Mouse (Mus musculus) E14TG2a.4 (cell line): ENCODE measurements around the gene Npc1l1.

Source experiments
- H3K27me3 ChIP-seq: 2 replicates; pipeline ENCODE4 v1.6.1; 2014; ENCODE audit warnings: low read length, control low read depth; ENCODE audit not compliant: insufficient read depth
- H3K36me3 ChIP-seq: 2 replicates; pipeline ENCODE4 v1.6.1; 2014; ENCODE audit warnings: low read length, control low read depth; ENCODE audit not compliant: insufficient read depth
- H3K4me1 ChIP-seq: replicated peaks from 2 replicates; pipeline ENCODE4 v1.6.1; 2014; ENCODE audit warnings: low read depth, low read length, control low read depth
- H3K4me3 ChIP-seq: replicated peaks from 2 replicates; pipeline ENCODE4 v1.5.1; 2014; ENCODE audit warnings: mild to moderate bottlenecking, low read length
- H3K9me3 ChIP-seq: 2 replicates; pipeline ENCODE4 v1.6.1; 2014; ENCODE audit warnings: low read length, control low read depth
- CTCF ChIP-seq: conservative IDR thresholded peaks from 2 replicates; pipeline ENCODE4 v1.5.1; 2014; ENCODE audit warnings: low read length
- NANOG ChIP-seq: IDR thresholded peaks from 2 replicates; pipeline ENCODE4 v1.6.1; 2014; ENCODE audit warnings: borderline replicate concordance, low read length, mixed read lengths
- POU5F1 ChIP-seq: IDR thresholded peaks from 2 replicates; pipeline ENCODE4 v1.6.1; 2014; ENCODE audit warnings: low read length, borderline replicate concordance

Gene Npc1l1

DNA sequence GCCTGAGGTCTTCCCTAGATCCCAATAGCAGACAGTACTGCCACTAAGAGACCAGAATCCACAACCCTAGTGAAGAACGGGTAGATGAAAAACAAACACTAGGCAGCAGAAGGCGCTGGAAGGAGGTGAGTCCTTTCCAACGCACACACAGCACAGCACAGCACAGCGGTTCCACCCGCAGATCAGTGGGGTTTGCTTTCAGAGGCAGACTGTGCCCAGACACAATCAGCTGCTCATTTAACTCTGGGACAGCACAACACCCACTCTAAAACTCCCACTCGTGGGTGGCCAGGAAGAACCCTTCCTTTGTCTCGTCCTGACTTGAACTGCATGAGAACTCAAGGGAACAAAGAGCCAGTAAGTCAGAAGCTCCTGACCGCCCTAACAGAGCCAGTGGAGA lies 50.7 kb downstream of the Npc1l1 start:
- H3K4me3 ChIP-seq = peak overlapping the region; percentile 68
- H3K36me3 ChIP-seq = peaks cover 15% of the 10 kb centered on the region
- H3K9me3 ChIP-seq = no peaks in the 10 kb centered on the region
- no peaks in the 10 kb centered on the region for H3K27me3 ChIP-seq
- peaks cover 92% of the 10 kb centered on the region for H3K4me1 ChIP-seq
- TF ChIP-seq CTCF = no peak
- TF ChIP-seq POU5F1 = no peak

DNA sequence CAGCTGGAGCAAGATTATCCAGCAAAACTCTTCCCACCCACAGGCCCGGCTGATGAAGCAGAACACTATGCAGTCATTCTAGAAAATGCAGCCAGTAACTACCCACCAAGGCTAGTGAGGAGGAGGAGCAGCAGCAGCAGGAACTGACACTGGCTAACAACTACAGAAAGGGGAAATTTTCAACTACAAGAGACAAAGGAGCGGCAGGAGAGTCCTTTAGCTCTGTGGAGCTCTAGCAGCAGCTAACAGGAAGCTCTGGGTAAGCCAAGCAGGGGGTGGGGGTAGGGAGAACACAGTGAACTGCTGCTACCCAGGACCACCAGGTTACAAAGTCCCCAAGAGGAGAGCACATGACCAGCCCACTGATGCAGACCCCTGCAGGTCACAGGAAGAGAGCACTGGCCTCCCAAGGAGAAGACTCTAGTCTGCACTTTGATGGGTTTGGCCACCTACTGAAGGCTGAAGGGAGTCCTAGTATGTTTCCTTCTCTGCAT lies 51.2 kb downstream of the Npc1l1 start:
- no peak for TF ChIP-seq CTCF
- no peaks in the 10 kb centered on the region for H3K27me3 ChIP-seq
- H3K9me3 ChIP-seq = no peaks in the 10 kb centered on the region

GRCm38 (mm10) chr11:6177781-6178420 lies 52.0 kb downstream of the Npc1l1 start:
- Histone ChIP-seq H3K9me3 (no peaks in the 10 kb centered on the region), H3K4me1 (peaks cover 79% of the 10 kb centered on the region), H3K27me3 (no peaks in the 10 kb centered on the region), H3K36me3 (peaks cover 8% of the 10 kb centered on the region), H3K4me3 (peak overlapping the region; percentile 68)
- no peak for TF ChIP-seq POU5F1
- no peak for TF ChIP-seq NANOG
- TF ChIP-seq CTCF = no peak

More for the DNA sequence above, 51.2 kb downstream of the Npc1l1 start:
- peaks cover 87% of the 10 kb centered on the region for H3K4me1 ChIP-seq
- H3K4me3 ChIP-seq = peak overlapping the region; percentile 68
- H3K36me3 ChIP-seq = peaks cover 12% of the 10 kb centered on the region

DNA sequence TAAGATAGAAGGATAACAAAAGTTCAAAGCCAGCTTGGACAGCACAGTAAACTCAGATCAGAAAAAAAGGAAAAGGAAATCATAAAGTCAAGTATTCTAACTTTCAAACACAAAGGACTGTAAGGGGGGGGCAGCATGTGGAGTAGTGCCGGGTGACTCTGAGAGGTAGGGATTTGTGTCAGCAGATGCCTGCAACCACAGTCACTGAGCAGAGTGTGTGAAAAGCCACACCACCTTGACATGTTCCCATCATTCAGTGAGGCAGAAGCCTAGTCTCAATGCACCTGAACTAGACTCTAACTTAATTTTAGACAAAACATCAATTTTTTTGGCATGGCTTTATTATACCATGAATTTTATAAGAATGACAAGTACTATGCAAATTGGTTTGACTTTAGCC lies 54.4 kb downstream of the Npc1l1 start:
- no peaks in the 10 kb centered on the region for H3K27me3 ChIP-seq
- no peaks in the 10 kb centered on the region for H3K9me3 ChIP-seq
- H3K36me3 ChIP-seq = peaks cover 4% of the 10 kb centered on the region; the same call in 1 of the 2 replicates
- TF ChIP-seq NANOG (no peak), POU5F1 (no peak)
- H3K4me1 ChIP-seq = peaks cover 59% of the 10 kb centered on the region
- no peak overlapping the region for H3K4me3 ChIP-seq

- Histone ChIP-seq H3K4me3 (no peak overlapping the region), H3K9me3 (no peaks in the 10 kb centered on the region), H3K36me3 (peaks cover 4% of the 10 kb centered on the region), H3K4me1 (peaks cover 58% of the 10 kb centered on the region), H3K27me3 (no peaks in the 10 kb centered on the region)
- TF ChIP-seq CTCF (no peak), POU5F1 (no peak), NANOG (no peak)
Measured at GRCm38 (mm10) chr11:6174719-6175118, 55.2 kb downstream of the Npc1l1 start.

GRCm38 (mm10) chr11:6169041-6169663 lies 60.8 kb downstream of the Npc1l1 start:
- Histone ChIP-seq H3K4me3 (no peak overlapping the region), H3K27me3 (no peaks in the 10 kb centered on the region), H3K36me3 (peaks cover 18% of the 10 kb centered on the region), H3K9me3 (no peaks in the 10 kb centered on the region), H3K4me1 (peaks cover 60% of the 10 kb centered on the region)
- TF ChIP-seq NANOG (no peak), CTCF (no peak), POU5F1 (no peak)

DNA sequence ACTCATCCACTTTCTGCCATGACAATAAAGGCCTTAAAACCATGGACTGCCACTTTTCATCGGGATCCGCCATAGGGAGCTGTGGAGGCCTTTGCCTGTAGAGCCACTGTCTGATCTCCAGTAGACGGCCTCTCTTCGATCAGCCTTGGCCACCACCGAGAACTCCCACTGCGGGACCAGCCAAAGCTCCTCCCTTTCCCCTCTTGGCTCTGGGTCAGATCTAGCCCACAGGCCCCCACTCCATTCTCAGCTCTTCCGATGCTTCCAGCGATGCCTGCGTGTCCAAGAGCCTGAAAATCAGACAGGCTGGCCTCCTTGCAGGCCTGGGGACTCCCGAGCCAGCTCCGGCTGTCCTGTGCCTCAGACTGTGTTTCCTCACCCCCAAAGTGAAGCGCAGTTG lies 63.6 kb downstream of the Npc1l1 start:
- H3K4me1 ChIP-seq = peaks cover 88% of the 10 kb centered on the region
- H3K36me3 ChIP-seq = peaks cover 21% of the 10 kb centered on the region
- TF ChIP-seq CTCF (no peak), NANOG (no peak), POU5F1 (no peak)
- no peaks in the 10 kb centered on the region for H3K27me3 ChIP-seq
- H3K9me3 ChIP-seq = no peaks in the 10 kb centered on the region
- peak overlapping the region; percentile 30 for H3K4me3 ChIP-seq

DNA sequence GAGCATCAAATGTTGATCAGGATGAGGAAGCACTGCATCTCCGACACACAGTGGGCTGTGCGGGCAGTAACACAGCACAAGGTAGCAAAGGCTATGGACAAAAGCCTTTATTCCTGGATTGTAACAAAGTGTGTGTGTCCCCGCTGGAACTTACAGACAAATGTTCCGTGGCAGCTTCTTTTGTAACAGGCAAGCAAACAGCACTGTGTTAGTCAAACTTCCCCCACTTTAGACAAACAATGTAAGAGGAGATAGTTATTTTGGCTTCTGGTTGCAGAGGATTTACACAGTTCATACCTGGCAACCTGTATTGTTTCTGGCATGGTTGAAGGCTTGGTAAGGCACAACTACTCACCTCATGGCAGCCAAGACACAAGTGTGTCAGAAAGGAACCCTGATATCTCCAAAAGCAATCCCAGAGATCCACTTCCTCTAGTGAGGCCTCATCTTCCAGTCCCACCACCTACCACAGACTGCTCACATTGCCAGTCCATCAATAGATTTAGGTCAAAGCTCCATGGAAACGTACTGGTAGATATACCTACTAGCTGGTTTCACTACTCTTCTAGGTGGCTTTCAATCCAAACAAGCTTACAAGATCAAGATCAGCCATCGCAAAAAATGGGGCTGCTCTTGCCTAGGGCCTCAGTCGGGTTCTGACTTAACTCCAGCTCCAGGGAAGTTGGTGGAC lies 64.4 kb downstream of the Npc1l1 start:
- Histone ChIP-seq H3K4me1 (peaks cover 96% of the 10 kb centered on the region), H3K27me3 (no peaks in the 10 kb centered on the region), H3K36me3 (peaks cover 21% of the 10 kb centered on the region), H3K9me3 (no peaks in the 10 kb centered on the region), H3K4me3 (no peak overlapping the region)
- TF ChIP-seq POU5F1 (no peak), CTCF (no peak), NANOG (no peak)

- no peaks in the 10 kb centered on the region for H3K27me3 ChIP-seq
- peaks cover 21% of the 10 kb centered on the region for H3K36me3 ChIP-seq
- no peak overlapping the region for H3K4me3 ChIP-seq
- peaks cover 98% of the 10 kb centered on the region for H3K4me1 ChIP-seq
- no peak for TF ChIP-seq CTCF
- TF ChIP-seq POU5F1 = no peak
- TF ChIP-seq NANOG = no peak
- no peaks in the 10 kb centered on the region for H3K9me3 ChIP-seq
Measured at GRCm38 (mm10) chr11:6164781-6165180, 65.2 kb downstream of the Npc1l1 start.
